Mouse (Mus musculus): Measurements from ENCODE around the gene Ptbp1. TPM values are rescaled to one million over a fixed set of nuclear protein-coding genes. Genes with fewer than 3 reads are reported as not detected.
A peak's percentile ranks its signal among the peaks of the same experiment; 100 is the strongest.

Ptbp1 gene
- polyA plus RNA-seq, 1 experiment from 2014 or later = 349 TPM

- H3K27me3 ChIP-seq = no peaks in the 10 kb centered on the region
- TF ChIP-seq CTCF (IDR thresholded peaks at IDR 0.05) = no peak
- POLR2A ChIA-PET = no interaction called here
- DNase-seq (ENCODE audit: low read depth, low spot score) (no peak), ATAC-seq (no peak)
- CTCF ChIA-PET = interaction anchor here (0.9 to 2.0 kb wide), 3 partner anchors 12 to 63 kb away, joined by 3 to 7 read pairs (median 4); no protein-coding TSS in a partner anchor
- in situ Hi-C loops (cut with MboI; ENCODE audit: low pct_unique_long_range_greater_than_20kb) = no loop called here
Measured at GRCm38 (mm10) chr10:79896306-79896705, 42.1 kb downstream of the Ptbp1 start.

- no peaks in the 10 kb centered on the region for H3K27me3 ChIP-seq
- ATAC-seq (no peak), DNase-seq (ENCODE audit: low read depth, low spot score) (no peak)
- CTCF ChIA-PET = interaction anchor here (1.0 to 2.0 kb wide), 3 partner anchors 13 to 62 kb away, joined by 3 to 7 read pairs (median 4); no protein-coding TSS in a partner anchor
- in situ Hi-C loops (cut with MboI; ENCODE audit: low pct_unique_long_range_greater_than_20kb) = no loop called here
- no peak for TF ChIP-seq CTCF (IDR thresholded peaks at IDR 0.05)
- POLR2A ChIA-PET = interaction anchor here (1.1 kb wide), 1 partner anchor 13 kb away, joined by 3 read pairs; no protein-coding TSS in a partner anchor
Measured at GRCm38 (mm10) chr10:79896814-79897213, 42.6 kb downstream of the Ptbp1 start.

GRCm38 (mm10) chr10:79897316-79898245 lies 43.4 kb downstream of the Ptbp1 start:
- no peak for TF ChIP-seq CTCF (IDR thresholded peaks at IDR 0.05)
- DNase-seq (ENCODE audit: low read depth, low spot score) (no peak), ATAC-seq (no peak)
- CTCF ChIA-PET = interaction anchor here (1.0 to 2.0 kb wide), 3 partner anchors 14 to 62 kb away, joined by 3 to 7 read pairs (median 4); no protein-coding TSS in a partner anchor
- in situ Hi-C loops (cut with MboI; ENCODE audit: low pct_unique_long_range_greater_than_20kb) = no loop called here
- no peaks in the 10 kb centered on the region for H3K27me3 ChIP-seq
- POLR2A ChIA-PET = interaction anchor here (1.1 kb wide), 1 partner anchor 12 kb away, joined by 3 read pairs; no protein-coding TSS in a partner anchor

GRCm38 (mm10) chr10:79900951-79901410 lies 46.8 kb downstream of the Ptbp1 start:
- DNase-seq (ENCODE audit: low read depth, low spot score) (peak; percentile 47), ATAC-seq (peak; percentile 49)
- in situ Hi-C loops (cut with MboI; ENCODE audit: low pct_unique_long_range_greater_than_20kb) = no loop called here
- CTCF ChIA-PET = interaction anchor here (0.8 to 3.1 kb wide), 6 partner anchors 8 to 57 kb away, joined by 3 to 14 read pairs (median 6); no protein-coding TSS in a partner anchor
- TF ChIP-seq CTCF (IDR thresholded peaks at IDR 0.05) = no peak
- no peaks in the 10 kb centered on the region for H3K27me3 ChIP-seq
- POLR2A ChIA-PET = interaction anchor here (1.1 kb wide), 1 partner anchor 13 kb away, joined by 3 read pairs; no protein-coding TSS in a partner anchor

GRCm38 (mm10) chr10:79906712-79907111 lies 52.5 kb downstream of the Ptbp1 start:
- in situ Hi-C loops (cut with MboI; ENCODE audit: low pct_unique_long_range_greater_than_20kb) = no loop called here
- no peak for ATAC-seq
- TF ChIP-seq CTCF (IDR thresholded peaks at IDR 0.05) = no peak

GRCm38 (mm10) chr10:79907415-79907814 lies 53.2 kb downstream of the Ptbp1 start:
- ChIA-PET POLR2A (interaction anchor here (0.8 to 1.6 kb wide), 2 partner anchors 8 to 235 kb away, joined by 4 to 5 read pairs; no protein-coding TSS in a partner anchor), CTCF (interaction anchor here (1.3 to 2.6 kb wide), 2 partner anchors 18 to 77 kb away, joined by 5 to 6 read pairs; partner anchors contain the start of gene Tmem259)
- no peak for TF ChIP-seq CTCF (IDR thresholded peaks at IDR 0.05)
- in situ Hi-C loops (cut with MboI; ENCODE audit: low pct_unique_long_range_greater_than_20kb) = no loop called here
- DNase-seq (ENCODE audit: low read depth, low spot score) (no peak), ATAC-seq (no peak)
- no peaks in the 10 kb centered on the region for H3K27me3 ChIP-seq

More at GRCm38 (mm10) chr10:79906712-79907111, 52.5 kb downstream of the Ptbp1 start:
- ChIA-PET POLR2A (no interaction called here), CTCF (interaction anchor here (1.3 to 2.0 kb wide), 2 partner anchors 19 to 23 kb away, joined by 5 to 7 read pairs; no protein-coding TSS in a partner anchor)
- DNase-seq (ENCODE audit: low read depth, low spot score) = no peak
- no peaks in the 10 kb centered on the region for H3K27me3 ChIP-seq

- H3K27me3 ChIP-seq = no peaks in the 10 kb centered on the region
- no peak for TF ChIP-seq CTCF (IDR thresholded peaks at IDR 0.05)
- CTCF ChIA-PET = interaction anchor here (0.9 to 3.7 kb wide), 6 partner anchors 17 to 76 kb away, joined by 3 to 15 read pairs (median 6); partner anchors contain the start of gene Tmem259
- peak; percentile 86 for ATAC-seq
- in situ Hi-C loops (cut with MboI; ENCODE audit: low pct_unique_long_range_greater_than_20kb) = no loop called here
- peak; percentile 81 for DNase-seq (ENCODE audit: low read depth, low spot score)
- POLR2A ChIA-PET = interaction anchor here (0.7 to 1.6 kb wide), 6 partner anchors 9 to 234 kb away, joined by 3 to 5 read pairs (median 4); no protein-coding TSS in a partner anchor
Measured at GRCm38 (mm10) chr10:79908167-79909091, 54.2 kb downstream of the Ptbp1 start, which contains the start of gene Med16. Gene Med16 (minus strand): TSS chr10:79908923.

GRCm38 (mm10) chr10:79909092-79909922 lies 55.1 kb downstream of the Ptbp1 start:
- CTCF ChIA-PET = interaction anchor here (1.4 to 3.7 kb wide), 5 partner anchors 16 to 75 kb away, joined by 4 to 15 read pairs (median 6); partner anchors contain the start of gene Tmem259
- no peaks in the 10 kb centered on the region for H3K27me3 ChIP-seq
- ATAC-seq (no peak), DNase-seq (ENCODE audit: low read depth, low spot score) (no peak)
- TF ChIP-seq CTCF (IDR thresholded peaks at IDR 0.05) = no peak
- POLR2A ChIA-PET = interaction anchor here (0.6 to 1.2 kb wide), 6 partner anchors 12 to 44 kb away, joined by 3 to 5 read pairs (median 4); no protein-coding TSS in a partner anchor
- in situ Hi-C loops (cut with MboI; ENCODE audit: low pct_unique_long_range_greater_than_20kb) = no loop called here

All from Patski (cell line).